ENCODE assay signal across 21 mouse cellular contexts in genomic region chr1:3842021-3842420, GRCm38 (mm10).
DNase-seq lines count a peak whose midpoint lies in the region; ATAC-seq lines count a peak whose summit lies in the region.
"Had no signal": no experiment of that assay in that cellular context is flagged by ENCODE, and none has a peak within 500 bp of the region (broad histone marks: within the 10 kb centered on the region; RNA-seq: fewer than 3 reads in every experiment).

No protein-coding gene starts in this region.

- peak; percentile 30; the same call in 1 of the 2 replicates for ATAC-seq in midbrain, embryonic 12.5 days (ENCODE audit: low FRiP score, low read depth)
- no peak for ATAC-seq in midbrain, embryonic 11.5 days (ENCODE audit: low FRiP score)
- peak; percentile 70; the same call in 1 of the 2 replicates for ATAC-seq in forebrain, embryonic 12.5 days (ENCODE audit: low FRiP score)
- ATAC-seq in hindbrain, embryonic 16.5 days = peak; percentile 58; the same call in 1 of the 2 replicates
- peak; percentile 41; the same call in 1 of the 2 replicates for ATAC-seq in neural tube, embryonic 12.5 days (ENCODE audit: low FRiP score, low read depth)
- no peak for ATAC-seq in erythroblast, adult 5-6 weeks (replicated peaks; ENCODE audit: low FRiP score, poor library complexity, severe bottlenecking)
- ATAC-seq: lung, postnatal 0 days had no signal

- no peaks in the 10 kb centered on the region for H3K9me3 ChIP-seq in midbrain, embryonic 12.5 days
- no peaks in the 10 kb centered on the region for H3K9me3 ChIP-seq in midbrain, embryonic 11.5 days (ENCODE audit: control insufficient read depth, low read length)
- H3K9me3 ChIP-seq in forebrain, embryonic 12.5 days = no peaks in the 10 kb centered on the region
- H3K9me3 ChIP-seq in hindbrain, embryonic 16.5 days (ENCODE audit: control insufficient read depth, low read length) = no peaks in the 10 kb centered on the region
- no peaks in the 10 kb centered on the region for H3K9me3 ChIP-seq in neural tube, embryonic 12.5 days
- H3K9me3 ChIP-seq: embryonic facial prominence, embryonic 12.5 days; heart, embryonic 13.5 days; limb, embryonic 12.5 days had no signal

- H3K4me1 ChIP-seq in midbrain, embryonic 12.5 days = no peaks in the 10 kb centered on the region
- H3K4me1 ChIP-seq in midbrain, embryonic 11.5 days (ENCODE audit: control insufficient read depth, insufficient read depth, low read length) = no peaks in the 10 kb centered on the region
- H3K4me1 ChIP-seq in forebrain, embryonic 12.5 days = no peaks in the 10 kb centered on the region
- H3K4me1 ChIP-seq in hindbrain, embryonic 16.5 days (ENCODE audit: control insufficient read depth, insufficient read depth, low read depth, low read length) = no peaks in the 10 kb centered on the region
- no peaks in the 10 kb centered on the region for H3K4me1 ChIP-seq in neural tube, embryonic 12.5 days
- H3K4me1 ChIP-seq: embryonic facial prominence, embryonic 12.5 days; heart, embryonic 13.5 days; limb, embryonic 12.5 days had no signal

- WGBS in midbrain, embryonic 12.5 days = 25% methylated on average over 3 of the region's 3 CpGs
- 37% methylated on average over 3 of the region's 3 CpGs for WGBS in midbrain, embryonic 11.5 days
- WGBS in forebrain, embryonic 12.5 days = 19% methylated on average over 3 of the region's 3 CpGs
- WGBS in hindbrain, embryonic 16.5 days = 15% methylated on average over 3 of the region's 3 CpGs
- WGBS in neural tube, embryonic 12.5 days = 11% methylated on average over 3 of the region's 3 CpGs

- no peak overlapping the region for H3K9ac ChIP-seq in midbrain, embryonic 12.5 days (replicated peaks)
- no peak overlapping the region for H3K9ac ChIP-seq in midbrain, embryonic 11.5 days (ENCODE audit: low read length)
- no peak overlapping the region for H3K9ac ChIP-seq in forebrain, embryonic 12.5 days
- H3K9ac ChIP-seq in hindbrain, embryonic 16.5 days (ENCODE audit: low read depth, low read length) = no peak overlapping the region
- no peak overlapping the region for H3K9ac ChIP-seq in neural tube, embryonic 12.5 days
- H3K9ac ChIP-seq: embryonic facial prominence, embryonic 12.5 days; heart, embryonic 13.5 days; limb, embryonic 12.5 days; liver, embryonic 14.5 days had no signal

- no peak overlapping the region for H3K27ac ChIP-seq in midbrain, embryonic 12.5 days (replicated peaks)
- no peak overlapping the region for H3K27ac ChIP-seq in midbrain, embryonic 11.5 days (ENCODE audit: low read depth, low read length)
- H3K27ac ChIP-seq in forebrain, embryonic 12.5 days = no peak overlapping the region
- H3K27ac ChIP-seq in hindbrain, embryonic 16.5 days (ENCODE audit: low read depth, low read length) = no peak overlapping the region
- H3K27ac ChIP-seq in neural tube, embryonic 12.5 days = no peak overlapping the region
- H3K27ac ChIP-seq: embryonic facial prominence, embryonic 12.5 days; heart, embryonic 13.5 days; limb, embryonic 12.5 days; liver, embryonic 14.5 days had no signal

- no peaks in the 10 kb centered on the region for H3K27me3 ChIP-seq in midbrain, embryonic 12.5 days
- no peaks in the 10 kb centered on the region for H3K27me3 ChIP-seq in midbrain, embryonic 11.5 days (ENCODE audit: control insufficient read depth, insufficient read depth, low read length)
- no peaks in the 10 kb centered on the region for H3K27me3 ChIP-seq in forebrain, embryonic 12.5 days
- H3K27me3 ChIP-seq in hindbrain, embryonic 16.5 days (replicated peaks; ENCODE audit: control insufficient read depth, insufficient read depth, low read length) = no peaks in the 10 kb centered on the region
- H3K27me3 ChIP-seq in neural tube, embryonic 12.5 days (replicated peaks) = no peaks in the 10 kb centered on the region
- H3K27me3 ChIP-seq: embryonic facial prominence, embryonic 12.5 days; heart, embryonic 13.5 days; limb, embryonic 12.5 days had no signal

- H3K4me3 ChIP-seq in midbrain, embryonic 12.5 days = no peak overlapping the region
- H3K4me3 ChIP-seq in midbrain, embryonic 11.5 days (ENCODE audit: low read depth, low read length) = no peak overlapping the region
- H3K4me3 ChIP-seq in forebrain, embryonic 12.5 days (replicated peaks) = no peak overlapping the region
- H3K4me3 ChIP-seq in hindbrain, embryonic 16.5 days (ENCODE audit: low read length) = no peak overlapping the region
- H3K4me3 ChIP-seq in neural tube, embryonic 12.5 days = no peak overlapping the region
- H3K4me3 ChIP-seq: embryonic facial prominence, embryonic 12.5 days; heart, embryonic 13.5 days; limb, embryonic 12.5 days; myocyte had no signal

- no peak for DNase-seq in midbrain, embryonic 11.5 days (ENCODE audit: low spot score, missing footprints)
- no peak for DNase-seq in c-Kit-positive CD71-positive TER-119-positive erythroid progenitor cells, embryonic 14.5 days (ENCODE audit: low spot score)
- DNase-seq: adrenal gland, adult 2 months; cerebellum, adult 11 months; cerebellum, postnatal 25 days; heart, adult 11 months; kidney, adult 2 months; kidney, postnatal 14 days; right cerebral cortex, postnatal 25 days; thymus, postnatal 36 days had no signal

- H3K4me2 ChIP-seq in midbrain, embryonic 12.5 days (replicated peaks) = no peak overlapping the region
- no peak overlapping the region for H3K4me2 ChIP-seq in midbrain, embryonic 11.5 days
- no peak overlapping the region for H3K4me2 ChIP-seq in forebrain, embryonic 12.5 days
- no peak overlapping the region for H3K4me2 ChIP-seq in hindbrain, embryonic 16.5 days (ENCODE audit: low read length)
- no peak overlapping the region for H3K4me2 ChIP-seq in neural tube, embryonic 12.5 days (replicated peaks)
- H3K4me2 ChIP-seq: embryonic facial prominence, embryonic 12.5 days; heart, embryonic 13.5 days; limb, embryonic 12.5 days had no signal

- no peaks in the 10 kb centered on the region for H3K36me3 ChIP-seq in midbrain, embryonic 12.5 days
- no peaks in the 10 kb centered on the region for H3K36me3 ChIP-seq in midbrain, embryonic 11.5 days (ENCODE audit: control insufficient read depth, insufficient read depth, low read length)
- H3K36me3 ChIP-seq in forebrain, embryonic 12.5 days (replicated peaks) = no peaks in the 10 kb centered on the region
- H3K36me3 ChIP-seq in hindbrain, embryonic 16.5 days (ENCODE audit: control insufficient read depth, insufficient read depth, low read length) = no peaks in the 10 kb centered on the region
- H3K36me3 ChIP-seq in neural tube, embryonic 12.5 days = no peaks in the 10 kb centered on the region
- H3K36me3 ChIP-seq: embryonic facial prominence, embryonic 12.5 days; heart, embryonic 13.5 days; limb, embryonic 12.5 days had no signal

Comparison
In these comparisons a context has a peak if more than half of its experiments do, and no peak if none do; other contexts are left out.
1. ATAC-seq: peak in midbrain, embryonic 12.5 days (single experiment), forebrain, embryonic 12.5 days (single experiment), hindbrain, embryonic 16.5 days (single experiment) and neural tube, embryonic 12.5 days (single experiment); none in midbrain, embryonic 11.5 days (single experiment) and erythroblast, adult 5-6 weeks (single experiment).